Comparison of ENCODE assay signal across 9 mouse cellular contexts in the genomic region with DNA sequence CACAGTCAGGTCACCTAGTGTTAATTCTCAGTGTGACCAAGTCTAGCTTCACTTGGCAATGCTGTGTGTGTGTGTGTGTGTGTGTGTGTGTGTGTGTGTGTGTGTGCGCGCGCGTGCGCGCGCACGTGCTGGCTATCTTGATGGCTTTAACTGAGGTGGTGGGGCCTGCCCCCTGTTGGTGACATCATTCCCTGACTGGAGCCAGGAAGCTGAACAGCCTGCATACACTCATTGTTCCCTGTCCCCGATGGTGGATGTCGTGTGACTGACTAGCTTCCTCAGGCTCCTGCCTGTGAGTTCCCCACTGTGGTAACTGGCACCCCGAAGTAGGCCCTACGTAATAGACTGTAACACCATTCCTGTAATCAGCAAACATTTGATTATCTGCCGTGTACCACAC. TPM values are rescaled to one million over a fixed set of nuclear protein-coding genes. Genes with fewer than 3 reads are reported as not detected.
DNase-seq lines count a peak whose midpoint lies in the region; ATAC-seq and TF ChIP-seq lines count a peak whose summit lies in the region.
"Had no signal": no experiment of that assay in that cellular context is flagged by ENCODE, and none has a peak within 500 bp of the region (broad histone marks: within the 10 kb centered on the region; RNA-seq: fewer than 3 reads in every experiment).

No protein-coding gene starts in this region.

- no peak overlapping the region for H3K4me3 ChIP-seq in liver, postnatal 0 days (ENCODE audit: low read depth, low read length)
- H3K4me3 ChIP-seq: midbrain, embryonic 12.5 days had no signal

- in situ Hi-C loops in Patski (cut with MboI; ENCODE audit: low pct_unique_long_range_greater_than_20kb), result no loop called here

- 65% methylated on average over 13 of the region's 13 CpGs for WGBS in liver, postnatal 0 days (ENCODE audit: insufficient replicate concordance)

- peaks cover 10% of the 10 kb centered on the region for H3K36me3 ChIP-seq in liver, postnatal 0 days (replicated peaks; ENCODE audit: insufficient read depth, low read length)

- no peaks in the 10 kb centered on the region for H3K4me1 ChIP-seq in liver, postnatal 0 days (ENCODE audit: insufficient read depth)
- H3K4me1 ChIP-seq: midbrain, embryonic 12.5 days had no signal

- peak; percentile 22 for TF ChIP-seq CTCF in Patski (IDR thresholded peaks at IDR 0.05)
- peak; percentile 38 for TF ChIP-seq CTCF in liver, postnatal 0 days (IDR thresholded peaks at IDR 0.05; ENCODE audit: low read depth)

- 0 out of 2 replicates have a peak overlapping the region, but pooled peaks have one; percentile 39 for H3K27ac ChIP-seq in liver, postnatal 0 days (ENCODE audit: low read depth)
- H3K27ac ChIP-seq: midbrain, embryonic 12.5 days had no signal

- H3K4me2 ChIP-seq in liver, postnatal 0 days (ENCODE audit: low read depth, low read length), result no peak overlapping the region
- H3K4me2 ChIP-seq: midbrain, embryonic 12.5 days had no signal

- POLR2A ChIA-PET in Patski (lab: Charles Lee), result interaction anchor here (0.6 to 1.2 kb wide), 2 partner anchors 23 to 95 kb away, joined by 3 read pairs; no protein-coding TSS in a partner anchor

- no peak overlapping the region for H3K9ac ChIP-seq in liver, postnatal 0 days (replicated peaks)
- H3K9ac ChIP-seq: midbrain, embryonic 12.5 days had no signal

- DNase-seq in layer of hippocampus, adult 11-12 months (ENCODE audit: low spot score), result peak; percentile 40
- no peak for DNase-seq in layer of hippocampus, postnatal 36 days
- no peak for DNase-seq in Patski (ENCODE audit: low read depth, low spot score)
- peak; percentile 39 for DNase-seq in embryo, embryonic 11 days
- DNase-seq in liver, postnatal 0 days, result peak; percentile 35
- no peak for DNase-seq in cerebellum, adult 18-20 months
- DNase-seq in gastrocnemius, postnatal 14 days, result no peak
- DNase-seq in urinary bladder, postnatal 36 days (ENCODE audit: low spot score in 2 of 2), result no peak

- intact Hi-C loops in gastrocnemius, postnatal 14 days (cut with DNase I; ENCODE audit: low total_unique reads), result no loop called here

- ATAC-seq in Patski, result no peak
- ATAC-seq in liver, postnatal 0 days, result peak; percentile 66

- no peaks in the 10 kb centered on the region for H3K9me3 ChIP-seq in liver, postnatal 0 days (ENCODE audit: low read length)
- H3K9me3 ChIP-seq: midbrain, embryonic 12.5 days had no signal

- TF ChIP-seq EP300 in liver, postnatal 0 days (IDR thresholded peaks at IDR 0.05; ENCODE audit: low read depth), result no peak

- CTCF ChIA-PET in Patski (lab: Charles Lee), result interaction anchor here (0.6 kb wide), 1 partner anchor 32 kb away, joined by 3 read pairs; no protein-coding TSS in a partner anchor

- H3K27me3 ChIP-seq in Patski, result no peaks in the 10 kb centered on the region
- H3K27me3 ChIP-seq in liver, postnatal 0 days (ENCODE audit: insufficient read depth, low read length), result no peaks in the 10 kb centered on the region
- H3K27me3 ChIP-seq: midbrain, embryonic 12.5 days had no signal

RNA-seq across cellular contexts. Expression of gene Nlrc4, which starts 27.5 kb away (rescaled TPM):
- total RNA-seq in layer of hippocampus, postnatal 36 days (2021), result under 1 TPM; 0.10 TPM
- 0.12 TPM for polyA plus RNA-seq in Patski (2021)
- 0.50 and 0.53 TPM in 2 replicates for polyA plus RNA-seq in liver, postnatal 0 days (2015; fragmentation: Nextera tagmentation; extraction: Ambion mirVana)
- under 1 TPM; 0.09 to 0.14 TPM for total RNA-seq in gastrocnemius, postnatal 14 days (2021)

RNA-seq across cellular contexts. Expression of gene Slc30a6, which starts 36.1 kb away (rescaled TPM):
- total RNA-seq in layer of hippocampus, postnatal 36 days (2021), result 10 to 100 TPM; 17.0 to 19.0 TPM
- 24.6 TPM for polyA plus RNA-seq in Patski (2021)
- 16.5 and 16.9 TPM in 2 replicates for polyA plus RNA-seq in liver, postnatal 0 days (2015; fragmentation: Nextera tagmentation; extraction: Ambion mirVana)
- total RNA-seq in gastrocnemius, postnatal 14 days (2021), result 1 to 10 TPM; 6.6 to 7.1 TPM

RNA-seq across cellular contexts. Expression of gene Yipf4, which starts 57.8 kb away (rescaled TPM):
- 10 to 100 TPM; 80.0 to 96.8 TPM for total RNA-seq in layer of hippocampus, postnatal 36 days (2021)
- polyA plus RNA-seq in Patski (2021), result 128 TPM
- polyA plus RNA-seq in liver, postnatal 0 days (2015; fragmentation: Nextera tagmentation; extraction: Ambion mirVana), result 59.5 and 67.1 TPM in 2 replicates
- 10 to 100 TPM; 26.1 to 27.9 TPM for total RNA-seq in gastrocnemius, postnatal 14 days (2021)

Comparison
In these comparisons a context has a peak if more than half of its experiments do, and no peak if none do; other contexts are left out.
1. DNase-seq: peak in layer of hippocampus, adult 11-12 months (single experiment), embryo, embryonic 11 days (single experiment) and liver, postnatal 0 days (single experiment); none in layer of hippocampus, postnatal 36 days (0 of 2), Patski (single experiment), cerebellum, adult 18-20 months (0 of 2), gastrocnemius, postnatal 14 days (single experiment) and urinary bladder, postnatal 36 days (0 of 2).